Mouse (Mus musculus) heart, adult 2 months (tissue): ENCODE measurements at regions not wholly inside any gene's neighbourhood (a gene's known extent, or its start where the extent isn't known, plus 50 kb on each side); places are given as distances from the start of the nearest gene placed in this dataset.
"Not testable (repeated sequence)": the region's sequence is repeated elsewhere in the genome, so short reads cannot be mapped to it uniquely, and the experiment has no call there.

Experiments used
- DNase-seq, 2 experiments: peaks; one replicate each; pipeline ENCODE4 v3.0.0; 2021
- H3K27ac ChIP-seq: fragments of 200-600 bp; 2 replicates; pipeline ENCODE4 v1.8.1; 2022
- H3K27me3 ChIP-seq: fragments of 200-500 bp; 2 replicates; pipeline ENCODE4 v1.6.1; 2012; ENCODE audit warnings: mild to moderate bottlenecking, low read length, inconsistent platforms, mixed read lengths; ENCODE audit not compliant: control insufficient read depth, insufficient read depth
- H3K36me3 ChIP-seq: fragments of 200-500 bp; 2 replicates; pipeline ENCODE4 v1.6.1; 2012; ENCODE audit warnings: low read length, inconsistent platforms; ENCODE audit not compliant: control insufficient read depth, insufficient read depth
- H3K4me1 ChIP-seq: fragments of 200-500 bp; 2 replicates; pipeline ENCODE4 v1.6.1; 2011; ENCODE audit warnings: low read length; ENCODE audit not compliant: control insufficient read depth, insufficient read depth
- H3K4me3 ChIP-seq: fragments of 200-600 bp; 2 replicates; pipeline ENCODE4 v1.8.1; 2022
- H3K79me2 ChIP-seq: fragments of 200-500 bp; replicated peaks from 2 replicates; pipeline ENCODE4 v1.6.1; 2012; ENCODE audit warnings: mild to moderate bottlenecking, inconsistent platforms, low read length, moderate library complexity, mixed read lengths; ENCODE audit not compliant: control insufficient read depth, insufficient read depth
- H3K9ac ChIP-seq: fragments of 200-500 bp; 2 replicates; pipeline ENCODE4 v1.6.1; 2012; ENCODE audit warnings: low read depth, mild to moderate bottlenecking, control low read depth, inconsistent platforms, low read length, mixed read lengths
- CTCF ChIP-seq: fragments of 200-600 bp; IDR thresholded peaks from 2 replicates; pipeline ENCODE4 v1.8.1; 2022; ENCODE audit warnings: antibody characterized with exemption, mild to moderate bottlenecking, moderate library complexity
- EP300 ChIP-seq: fragments of 200-500 bp; IDR thresholded peaks from 2 replicates; pipeline ENCODE4 v1.6.1; 2011; ENCODE audit warnings: low read depth, low read length, control low read depth; ENCODE audit not compliant: insufficient read depth
- POLR2A ChIP-seq: fragments of 200-500 bp; IDR thresholded peaks from 2 replicates; pipeline ENCODE4 v1.6.1; 2011; ENCODE audit warnings: mild to moderate bottlenecking, low read depth, low read length, control low read depth; ENCODE audit not compliant: insufficient read depth
- whole genome bisulfite sequencing: fragments of 180-500 bp; shearing (Covaris S2); methylation state at CpG from one replicate; pipeline ENCODE4 v1.1.7; 2018; 5-methylcytosine and 5-hydroxymethylcytosine counted together
- intact Hi-C: fragments of 180-260 bp; cut with DNase I; formaldehyde crosslinking; loops from one replicate; pipeline ENCODE4 v1.15.1; 2025

DNA sequence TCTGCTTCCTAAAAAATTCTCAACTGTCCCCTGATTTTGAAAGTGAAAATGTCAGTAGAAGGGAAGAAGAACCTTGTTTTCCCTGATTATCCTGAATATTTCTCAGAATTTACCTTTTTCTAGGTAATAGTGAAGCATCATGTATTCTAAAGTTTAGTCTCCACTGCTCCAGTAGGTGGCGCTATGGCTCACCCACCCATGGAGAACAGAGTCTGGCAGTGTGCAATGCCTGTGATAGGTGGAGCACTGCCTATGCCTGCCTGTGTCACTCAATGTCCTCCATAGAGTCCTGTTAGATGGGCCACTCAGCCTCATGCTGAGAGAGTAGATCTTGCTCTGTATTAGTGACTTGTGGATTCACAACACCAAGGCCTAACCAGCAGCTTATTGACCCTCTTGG is 218.4 kb downstream of the Gm906 start:
- H3K9ac ChIP-seq, result no peak overlapping the region
- H3K4me1 ChIP-seq, result no peaks in the 10 kb centered on the region
- H3K79me2 ChIP-seq, result no peaks in the 10 kb centered on the region
- no peak for DNase-seq
- no peak overlapping the region for H3K27ac ChIP-seq
- H3K4me3 ChIP-seq, result no peak overlapping the region
- no peaks in the 10 kb centered on the region for H3K36me3 ChIP-seq
- no peaks in the 10 kb centered on the region for H3K27me3 ChIP-seq
- intact Hi-C loops, result no loop called here
- WGBS, result 26% methylated on average over 1 of the region's 1 CpGs
- peak; percentile 41 for TF ChIP-seq CTCF
- TF ChIP-seq POLR2A, result no peak

DNA sequence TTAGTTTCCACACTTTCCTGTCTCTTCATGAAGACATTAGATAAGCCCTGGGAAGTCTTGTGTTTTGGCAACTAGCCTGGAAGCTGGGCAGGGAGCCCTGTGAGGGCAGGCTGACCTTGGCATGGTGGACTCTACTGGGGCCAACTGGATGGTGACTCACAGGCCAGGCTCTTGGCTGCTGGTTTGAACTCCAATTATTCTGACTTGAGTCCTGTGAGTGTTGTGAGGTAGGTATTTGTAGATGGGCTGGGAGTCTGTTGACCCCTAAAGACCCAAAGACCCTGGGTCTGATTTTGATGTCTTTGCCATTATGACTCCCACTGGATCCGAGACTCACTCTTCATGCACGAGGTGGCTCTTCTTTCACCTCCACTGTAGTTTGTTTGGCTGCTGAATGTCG is 208.9 kb upstream of the Gm30302 start:
- H3K27ac ChIP-seq, H3K4me1 ChIP-seq, H3K79me2 ChIP-seq, intact Hi-C loops, H3K4me3 ChIP-seq, H3K36me3 ChIP-seq, H3K27me3 ChIP-seq, H3K9ac ChIP-seq: not testable (repeated sequence)
- peak in 1 of 2 experiments; percentile 11 for DNase-seq
- WGBS, result 87% methylated on average over 3 of the region's 3 CpGs

DNA sequence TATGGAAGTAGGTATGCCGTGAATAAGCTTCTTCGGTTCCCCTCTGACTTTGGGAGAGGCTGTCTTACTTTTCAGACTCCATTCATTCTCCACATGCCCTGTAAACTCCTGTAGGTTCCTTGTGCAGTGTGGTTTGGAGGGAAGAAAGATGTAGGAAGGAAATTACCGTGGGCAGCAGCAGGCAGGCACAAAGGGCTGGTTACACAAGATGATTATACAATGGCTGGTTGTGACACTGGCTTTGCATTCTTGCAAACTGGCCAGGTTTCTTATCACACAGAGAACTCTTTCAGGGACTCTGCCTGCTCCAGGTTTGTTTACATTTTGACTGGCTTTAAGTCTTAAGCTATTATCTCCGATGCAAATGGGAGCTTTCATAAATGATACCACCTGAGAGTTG is 167.3 kb upstream of the Gm30302 start:
- intact Hi-C loops, result not testable (repeated sequence)

DNA sequence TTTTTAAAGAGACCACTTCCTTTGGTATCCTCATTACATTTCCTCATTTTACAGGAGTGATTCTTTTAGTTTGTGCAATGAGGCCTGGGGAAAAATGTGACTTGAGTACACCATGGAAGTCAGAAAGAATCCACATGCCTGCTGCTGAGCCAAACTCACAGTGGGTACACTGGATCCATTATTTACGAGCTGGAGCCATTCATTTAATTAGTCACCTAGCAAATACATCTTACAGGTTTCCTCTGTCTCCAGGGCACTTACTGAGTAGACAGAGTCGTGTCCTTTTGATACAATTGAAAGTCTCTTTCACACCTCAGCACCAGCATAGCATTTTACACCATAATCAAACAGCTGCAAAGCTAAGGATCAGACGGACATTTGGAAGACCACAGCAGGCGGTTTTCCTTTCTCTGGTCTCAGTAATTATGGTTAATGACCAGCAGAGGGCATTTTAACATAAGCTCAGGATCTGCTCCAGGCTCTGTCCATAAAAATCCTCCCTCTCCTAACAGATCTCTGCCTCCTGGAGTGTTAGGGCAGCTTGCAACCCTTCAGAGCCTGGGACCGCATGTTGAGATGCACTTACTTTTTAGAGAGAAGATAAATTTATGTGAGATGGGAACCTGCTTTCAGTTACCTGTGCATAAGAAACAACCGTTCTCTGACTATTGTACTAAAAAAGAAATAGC is 159.3 kb upstream of the Gm30302 start:
- 27% methylated on average over 5 of the region's 6 CpGs for WGBS
- DNase-seq, result not testable (repeated sequence)

More for the DNA sequence above, 167.3 kb upstream of the Gm30302 start:
- not testable (repeated sequence) for H3K79me2 ChIP-seq, H3K4me3 ChIP-seq, DNase-seq, H3K36me3 ChIP-seq, H3K27ac ChIP-seq, H3K27me3 ChIP-seq, H3K9ac ChIP-seq, H3K4me1 ChIP-seq
- 47% methylated on average over 4 of the region's 4 CpGs for WGBS

DNA sequence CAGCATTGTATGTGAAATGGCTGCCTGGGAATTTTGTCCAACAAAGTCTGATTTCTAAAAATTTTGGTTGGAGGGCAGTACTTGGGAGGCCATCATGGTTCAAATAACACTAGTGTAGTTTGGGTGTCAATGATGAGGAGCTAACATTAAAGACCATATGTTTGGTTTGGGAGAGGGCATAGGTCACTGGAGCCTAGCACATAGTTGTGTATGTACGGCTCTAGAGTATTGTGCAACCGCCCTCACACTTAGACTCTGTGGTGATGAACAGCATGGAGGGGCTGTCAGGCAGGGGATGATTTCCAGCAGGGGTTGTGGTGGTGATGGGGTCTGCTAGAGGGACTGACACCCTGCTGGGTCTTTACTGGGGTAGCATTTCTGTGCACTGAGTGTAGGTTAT is 117.0 kb upstream of the Gm30302 start:
- 94% methylated on average over 2 of the region's 2 CpGs for WGBS
- intact Hi-C loops, result no loop called here
- no peaks in the 10 kb centered on the region for H3K36me3 ChIP-seq

More for the DNA sequence above, 159.3 kb upstream of the Gm30302 start:
- H3K4me3 ChIP-seq, H3K79me2 ChIP-seq, H3K27ac ChIP-seq, intact Hi-C loops, H3K36me3 ChIP-seq, H3K27me3 ChIP-seq, H3K9ac ChIP-seq, H3K4me1 ChIP-seq: not testable (repeated sequence)
- TF ChIP-seq CTCF, result peak; percentile 51

More for the DNA sequence above, 117.0 kb upstream of the Gm30302 start:
- TF ChIP-seq EP300 (no peak), CTCF (no peak), POLR2A (no peak)
- no peak overlapping the region for H3K9ac ChIP-seq
- H3K4me1 ChIP-seq, result no peaks in the 10 kb centered on the region
- no peaks in the 10 kb centered on the region for H3K27me3 ChIP-seq
- no peak for DNase-seq
- no peak overlapping the region for H3K27ac ChIP-seq
- H3K79me2 ChIP-seq, result no peaks in the 10 kb centered on the region
- H3K4me3 ChIP-seq, result no peak overlapping the region
